Mouse (Mus musculus) lung, embryonic 16.5 days (tissue): ENCODE data around the gene Cmc4. TPM values are rescaled to one million over a fixed set of nuclear protein-coding genes. Genes with fewer than 3 reads are reported as not detected.

Experiments
- ATAC-seq: fragments of 200-750 bp; cut with Nextera tagmentation; 2 replicates; pipeline ENCODE4 v1.8.0; 2017; ENCODE audit warnings: low read depth, mild to moderate bottlenecking, moderate library complexity
- H3K27ac ChIP-seq: fragments of 300-500 bp; sonication (generic); 2 replicates; pipeline ENCODE4 v1.5.1; 2014; ENCODE audit warnings: mild to moderate bottlenecking, control low read depth, low read length
- H3K27me3 ChIP-seq: fragments of 300-500 bp; sonication (generic); 2 replicates; pipeline ENCODE4 v1.6.1; 2014; ENCODE audit warnings: low read depth, low read length, mixed read lengths; ENCODE audit not compliant: control insufficient read depth, insufficient read depth
- H3K36me3 ChIP-seq: fragments of 300-500 bp; sonication (generic); 2 replicates; pipeline ENCODE4 v1.6.1; 2014; ENCODE audit warnings: low read length; ENCODE audit not compliant: control insufficient read depth, insufficient read depth
- H3K4me1 ChIP-seq: fragments of 300-500 bp; sonication (generic); replicated peaks from 2 replicates; pipeline ENCODE4 v1.6.1; 2014; ENCODE audit warnings: low read length, mixed read lengths; ENCODE audit not compliant: control insufficient read depth, insufficient read depth
- H3K4me2 ChIP-seq: fragments of 300-500 bp; sonication (generic); 2 replicates; pipeline ENCODE4 v1.6.1; 2014; ENCODE audit warnings: low read depth, low read length, control low read depth
- H3K4me3 ChIP-seq: fragments of 300-500 bp; sonication (generic); 2 replicates; pipeline ENCODE4 v1.5.1; 2014; ENCODE audit warnings: mild to moderate bottlenecking, low read length, control low read depth
- H3K9ac ChIP-seq: fragments of 300-500 bp; sonication (generic); 2 replicates; pipeline ENCODE4 v1.6.1; 2014; ENCODE audit warnings: low read length, control low read depth
- H3K9me3 ChIP-seq: fragments of 300-500 bp; sonication (generic); 2 replicates; pipeline ENCODE4 v1.6.1; 2016; ENCODE audit warnings: low read length; ENCODE audit not compliant: control insufficient read depth
- WGBS: fragments of 180-500 bp; shearing (Covaris S2); extraction: QIAGEN DNeasy Blood & Tissue Kit; methylation state at CpG from one replicate; pipeline ENCODE4 v1.1.7; 2014; 5-methylcytosine and 5-hydroxymethylcytosine counted together
- polyA plus RNA-seq: library from polyadenylated mRNA; unstranded; fragments of >200 nt; fragmentation: Nextera tagmentation; extraction: Ambion mirVana; gene quantifications from 2 replicates; pipeline ENCODE4 v1.2.1, GENCODE M21; 2015

Gene Cmc4
- polyA plus RNA-seq, result 22.2 and 25.3 TPM in 2 replicates

DNA sequence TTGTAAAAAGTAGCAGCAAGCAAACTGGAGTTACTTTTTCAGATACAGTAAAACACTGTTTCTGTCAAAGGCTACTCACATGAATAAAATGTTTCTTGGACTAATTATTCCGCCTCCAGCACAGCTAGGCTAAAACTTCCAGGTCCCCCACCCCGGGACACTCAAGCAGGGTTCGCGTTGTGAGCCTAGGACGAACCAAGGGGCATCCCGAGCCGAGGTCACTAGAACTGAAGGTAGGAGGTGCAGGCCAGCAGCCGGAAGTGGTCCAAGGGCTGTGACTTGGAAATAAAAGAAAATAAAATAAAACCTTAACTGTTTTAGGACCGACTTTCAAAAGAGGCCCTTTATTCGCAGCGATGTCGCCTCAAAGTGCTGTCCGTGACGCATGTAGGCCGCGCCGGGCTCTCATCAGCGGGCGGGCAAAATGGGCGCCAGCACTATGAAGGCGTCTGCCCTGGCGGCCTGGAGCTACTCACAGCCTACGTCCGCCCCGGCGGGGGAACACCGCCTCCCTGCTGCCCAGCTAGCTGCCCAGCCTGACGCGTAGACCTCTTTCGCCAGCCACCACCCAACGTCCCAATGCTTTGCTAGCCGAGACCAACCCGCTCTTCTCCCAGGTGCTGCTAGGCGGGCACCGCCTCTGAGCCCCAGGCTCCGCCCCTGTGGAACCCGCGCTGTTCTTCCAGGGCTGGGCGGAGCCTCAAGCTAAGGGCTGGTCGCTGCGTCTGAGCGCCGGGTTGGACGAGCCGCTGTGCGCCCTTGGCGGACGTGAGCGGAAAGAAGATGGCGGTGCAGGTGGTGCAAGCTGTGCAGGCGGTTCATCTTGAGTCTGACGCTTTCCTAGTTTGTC, at the start of gene Cmc4, which contains the start of the genes Mtcp1 and Brcc3:
TSS of gene Cmc4 (minus strand) at position 649 of the 850 bp plus-strand sequence.
TSS of gene Mtcp1 (minus strand) at position 653 of the 850 bp plus-strand sequence.
TSS of gene Brcc3 (plus strand) at position 693 of the 850 bp plus-strand sequence.
- Histone ChIP-seq H3K27ac (peak within 1 kb of the TSS; percentile 91), H3K9me3 (no peaks in the 10 kb centered on the region), H3K4me2 (peak within 1 kb of the TSS; percentile 57), H3K4me3 (peak within 1 kb of the TSS; percentile 59), H3K4me1 (no peaks in the 10 kb centered on the region; the same call in 1 of the 2 replicates), H3K36me3 (no peaks in the 10 kb centered on the region), H3K9ac (peak within 1 kb of the TSS; percentile 69), H3K27me3 (no peaks in the 10 kb centered on the region)
- ATAC-seq, result peak; percentile 100
- 14% methylated on average over 49 of the region's 52 CpGs for WGBS

DNA sequence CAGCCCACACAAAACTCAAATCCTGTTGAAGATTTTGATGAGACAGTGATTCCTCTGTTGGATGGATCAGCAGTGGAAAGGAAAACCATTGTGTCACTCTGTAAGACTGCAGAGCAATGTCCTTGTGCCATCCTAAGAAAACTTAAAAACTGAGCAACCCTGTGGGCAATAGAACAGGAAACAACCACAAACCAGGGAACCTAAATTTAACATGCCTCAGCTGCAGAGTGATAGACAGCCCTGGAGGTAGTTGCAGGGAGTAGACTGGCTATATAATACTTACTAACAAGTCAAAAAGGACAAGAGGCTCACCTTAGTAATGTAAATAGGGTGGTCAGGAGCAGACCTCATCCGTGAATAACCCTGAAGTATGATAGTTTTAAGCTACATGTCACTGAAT, 38.2 kb upstream of the Cmc4 start:
- Histone ChIP-seq H3K36me3 (peaks cover 20% of the 10 kb centered on the region; the same call in 1 of the 2 replicates), H3K27me3 (no peaks in the 10 kb centered on the region), H3K9ac (no peak overlapping the region), H3K27ac (no peak overlapping the region), H3K4me2 (no peak overlapping the region), H3K4me3 (no peak overlapping the region), H3K9me3 (no peaks in the 10 kb centered on the region), H3K4me1 (no peaks in the 10 kb centered on the region)
- ATAC-seq, result no peak
- WGBS, result 83% methylated on average over 1 of the region's 1 CpGs

DNA sequence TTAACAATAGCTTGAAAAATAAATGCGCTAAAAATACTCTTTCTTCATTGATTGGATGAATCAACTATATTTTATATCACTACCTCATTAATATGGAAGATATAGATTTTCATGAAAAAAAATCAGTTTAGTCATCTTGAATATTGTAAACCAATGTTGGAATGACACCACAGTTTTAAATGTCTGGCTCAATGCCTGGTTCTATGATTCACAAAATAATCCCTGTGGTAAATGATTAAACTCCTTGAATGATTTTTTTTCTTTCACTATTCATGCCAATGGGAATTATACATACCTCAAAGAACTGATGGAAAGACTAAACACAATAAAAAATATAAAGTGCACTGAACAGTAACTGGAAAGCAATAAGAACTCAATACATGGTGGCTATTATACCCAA, 6.7 kb downstream of the Cmc4 start:
- H3K9me3 ChIP-seq, result no peaks in the 10 kb centered on the region
- H3K4me2 ChIP-seq, result no peak overlapping the region
- H3K9ac ChIP-seq, result no peak overlapping the region
- no peaks in the 10 kb centered on the region for H3K27me3 ChIP-seq
- 89% methylated on average over 1 of the region's 1 CpGs for WGBS
- H3K4me1 ChIP-seq, result no peaks in the 10 kb centered on the region
- no peak overlapping the region for H3K4me3 ChIP-seq
- no peak for ATAC-seq
- no peak overlapping the region for H3K27ac ChIP-seq
- no peaks in the 10 kb centered on the region for H3K36me3 ChIP-seq

DNA sequence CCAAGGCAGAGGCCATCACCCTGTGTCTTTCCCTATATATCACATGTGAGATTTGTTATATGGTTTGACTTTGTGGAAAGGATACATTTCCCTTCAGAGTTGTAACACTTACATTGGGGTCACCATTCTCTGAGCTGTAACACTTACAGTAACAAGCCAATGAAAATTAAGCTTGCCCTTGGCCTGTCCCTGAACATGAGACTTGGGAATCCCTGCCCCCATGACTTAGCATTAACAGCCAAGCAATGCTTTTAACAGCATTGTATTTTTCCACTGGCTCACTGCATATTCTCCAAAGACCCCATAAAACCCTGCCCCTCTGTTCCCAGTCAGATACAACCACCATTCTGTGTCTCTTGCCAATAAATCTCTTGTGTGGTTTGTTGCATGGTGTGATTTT, 13.0 kb downstream of the Cmc4 start:
- 0 out of 2 replicates have a peak, but pooled peaks cover 2% of the 10 kb centered on the region for H3K36me3 ChIP-seq

DNA sequence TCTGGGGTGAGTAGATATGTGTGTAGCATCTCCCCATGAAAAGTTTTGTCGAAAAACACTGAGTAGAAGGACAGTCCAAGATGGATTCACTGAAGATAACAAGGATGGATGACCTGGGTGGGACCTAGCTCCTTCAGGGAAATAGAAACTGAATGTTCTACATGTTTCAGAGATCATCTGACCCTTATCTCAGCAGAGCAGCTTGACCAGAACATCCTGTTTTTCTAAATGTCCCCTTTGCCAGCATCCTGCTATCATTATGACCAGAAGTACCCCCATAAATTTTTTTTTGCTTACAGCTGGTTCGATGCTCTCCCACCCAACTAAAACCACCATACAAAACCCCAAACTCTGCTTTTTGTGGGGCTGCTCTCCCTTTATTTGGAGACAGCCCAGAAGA, 13.7 kb downstream of the Cmc4 start:
- Histone ChIP-seq H3K4me3 (no peak overlapping the region), H3K27me3 (no peaks in the 10 kb centered on the region), H3K4me2 (no peak overlapping the region), H3K9ac (no peak overlapping the region), H3K36me3 (0 out of 2 replicates have a peak, but pooled peaks cover 2% of the 10 kb centered on the region), H3K9me3 (no peaks in the 10 kb centered on the region), H3K27ac (no peak overlapping the region), H3K4me1 (no peaks in the 10 kb centered on the region)
- ATAC-seq, result no peak
- WGBS, result 64% methylated on average over 2 of the region's 2 CpGs

More for the DNA sequence above, 13.0 kb downstream of the Cmc4 start:
- H3K27me3 ChIP-seq, result no peaks in the 10 kb centered on the region
- no peak overlapping the region for H3K4me3 ChIP-seq
- H3K27ac ChIP-seq, result no peak overlapping the region
- H3K9me3 ChIP-seq, result no peaks in the 10 kb centered on the region
- ATAC-seq, result no peak
- H3K4me2 ChIP-seq, result no peak overlapping the region
- no peak overlapping the region for H3K9ac ChIP-seq
- no peaks in the 10 kb centered on the region for H3K4me1 ChIP-seq

DNA sequence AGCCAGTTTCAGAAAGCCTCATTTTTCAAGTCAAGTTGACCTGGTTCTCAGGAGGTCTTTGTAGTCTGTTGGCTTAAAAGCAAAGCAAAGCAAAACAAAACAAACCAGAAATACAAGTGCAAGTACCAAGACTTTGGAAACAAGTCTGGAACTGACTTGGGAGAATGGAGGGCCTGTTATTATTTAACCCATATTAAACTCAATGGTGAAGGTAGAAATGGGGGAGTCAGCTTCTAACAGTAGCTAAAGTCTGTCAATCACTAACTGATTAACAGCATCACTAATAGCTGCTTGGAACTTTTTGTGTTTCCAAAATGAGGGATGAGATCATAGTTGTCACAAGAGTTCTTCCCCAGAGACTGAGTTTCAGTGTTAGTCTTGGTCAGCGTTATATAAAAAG, 16.9 kb downstream of the Cmc4 start:
- ATAC-seq, result no peak
- Histone ChIP-seq H3K27ac (no peak overlapping the region), H3K4me3 (no peak overlapping the region), H3K4me1 (no peaks in the 10 kb centered on the region), H3K9me3 (no peaks in the 10 kb centered on the region), H3K27me3 (no peaks in the 10 kb centered on the region), H3K36me3 (0 out of 2 replicates have a peak, but pooled peaks cover 2% of the 10 kb centered on the region), H3K9ac (no peak overlapping the region), H3K4me2 (no peak overlapping the region)
- 90% methylated on average over 1 of the region's 1 CpGs for WGBS

DNA sequence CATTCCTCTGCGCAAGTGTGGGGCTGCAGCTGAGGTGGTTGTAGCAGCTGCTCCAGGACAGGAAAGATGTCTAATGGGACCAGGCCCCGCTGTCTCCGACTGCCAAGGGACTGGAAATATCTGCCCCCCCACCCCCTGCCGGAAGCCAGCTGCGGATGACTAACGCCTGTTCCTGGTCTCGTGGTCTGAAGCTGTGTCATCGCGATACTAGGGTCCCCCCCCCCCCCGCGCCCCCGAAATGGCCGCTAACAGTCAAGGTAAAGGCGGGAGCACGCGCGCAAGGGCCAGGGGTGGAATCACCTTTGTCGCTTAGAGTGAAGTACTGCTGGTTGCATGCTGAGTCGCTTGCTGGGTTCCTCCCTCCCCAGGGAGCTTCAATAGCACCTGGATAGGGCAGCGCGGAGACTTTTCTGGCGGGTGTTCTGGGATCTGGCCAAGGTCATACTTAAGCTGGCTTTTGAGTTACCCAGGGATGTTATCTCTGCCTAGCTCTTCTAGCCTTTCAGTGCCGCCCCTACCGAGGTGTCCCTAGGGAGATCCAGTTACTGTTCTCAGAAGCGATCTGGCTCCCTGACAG, 34.1 kb downstream of the Cmc4 start, which contains the start of the genes Fundc2 and F8:
TSS of gene Fundc2 (plus strand) at position 205 of the 577 bp plus-strand sequence.
TSS of gene F8 (minus strand) at position 421 of the 577 bp plus-strand sequence.
- H3K4me2 ChIP-seq, result peak within 1 kb of the TSS; percentile 50
- H3K4me1 ChIP-seq, result no peaks in the 10 kb centered on the region
- peak within 1 kb of the TSS; percentile 60 for H3K4me3 ChIP-seq
- no peaks in the 10 kb centered on the region for H3K9me3 ChIP-seq
- H3K27me3 ChIP-seq, result no peaks in the 10 kb centered on the region
- peak; percentile 99 for ATAC-seq
- peak within 1 kb of the TSS; percentile 84 for H3K27ac ChIP-seq
- 12% methylated on average over 17 of the region's 25 CpGs for WGBS
- no peaks in the 10 kb centered on the region for H3K36me3 ChIP-seq
- peak within 1 kb of the TSS; percentile 73 for H3K9ac ChIP-seq

DNA sequence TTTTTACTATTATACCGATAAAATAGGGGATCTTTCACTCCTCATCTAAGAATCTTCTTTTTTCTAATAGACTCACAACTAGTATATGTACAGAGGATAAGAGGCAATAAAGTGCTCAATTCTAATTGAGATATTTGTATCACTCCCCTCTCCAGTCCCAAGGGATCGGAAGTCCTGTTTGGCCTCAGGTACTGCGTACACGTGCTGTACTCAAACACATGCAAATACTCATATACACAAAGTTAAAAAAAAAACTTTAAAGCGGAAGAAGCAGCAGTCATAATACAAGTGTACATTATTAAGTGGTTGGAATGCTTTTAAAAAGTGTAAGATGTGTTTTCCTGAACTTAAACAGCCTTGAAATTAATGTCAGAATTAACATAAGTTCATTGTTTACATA, 34.7 kb downstream of the Cmc4 start:
- no peak for ATAC-seq
- H3K9me3 ChIP-seq, result no peaks in the 10 kb centered on the region
- H3K27ac ChIP-seq, result peak overlapping the region; percentile 31; the same call in 1 of the 2 replicates
- peak overlapping the region; percentile 50 for H3K4me2 ChIP-seq
- no peaks in the 10 kb centered on the region for H3K27me3 ChIP-seq
- no peaks in the 10 kb centered on the region for H3K4me1 ChIP-seq
- WGBS, result 61% methylated on average over 5 of the region's 5 CpGs
- no peaks in the 10 kb centered on the region for H3K36me3 ChIP-seq
- H3K4me3 ChIP-seq, result peak overlapping the region; percentile 60
- H3K9ac ChIP-seq, result peak overlapping the region; percentile 73

DNA sequence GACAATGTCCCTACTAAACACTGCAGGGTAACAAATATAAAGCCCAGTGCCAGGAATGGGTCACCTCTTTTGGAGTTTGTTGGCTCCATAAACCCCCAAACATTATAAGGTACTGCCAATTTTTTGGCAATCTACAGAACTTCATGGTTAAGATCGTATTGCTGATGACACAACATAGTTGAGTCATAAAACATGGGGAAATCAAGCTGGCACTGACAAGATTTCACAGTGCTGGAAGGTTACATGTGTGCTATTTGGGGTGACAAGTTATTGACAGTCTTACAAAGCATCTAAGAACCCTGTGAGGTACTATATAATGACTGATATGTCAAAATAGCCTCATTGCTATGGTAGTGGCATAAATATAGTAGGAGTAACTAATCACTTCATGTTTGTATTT, 35.2 kb downstream of the Cmc4 start:
- Histone ChIP-seq H3K9ac (no peak overlapping the region), H3K9me3 (no peaks in the 10 kb centered on the region), H3K4me1 (no peaks in the 10 kb centered on the region), H3K27ac (no peak overlapping the region), H3K36me3 (no peaks in the 10 kb centered on the region), H3K4me2 (no peak overlapping the region), H3K27me3 (no peaks in the 10 kb centered on the region), H3K4me3 (no peak overlapping the region)
- no peak for ATAC-seq
- 75% methylated on average over 1 of the region's 1 CpGs for WGBS
